Mouse (Mus musculus) ES-Bruce4 (cell line): Measurements from ENCODE around the gene Rtf1. TPM values are rescaled to one million over a fixed set of nuclear protein-coding genes. Genes with fewer than 3 reads are reported as not detected.

Source experiments
- H3K27ac ChIP-seq: 2 replicates; pipeline ENCODE4 v1.5.1; 2012; ENCODE audit warnings: low read length, inconsistent platforms; ENCODE audit not compliant: insufficient read depth
- H3K27me3 ChIP-seq: 2 replicates; pipeline ENCODE4 v1.6.1; 2012; ENCODE audit warnings: mild to moderate bottlenecking, low read length, inconsistent platforms; ENCODE audit not compliant: control insufficient read depth, poor library complexity, insufficient read depth, severe bottlenecking
- H3K36me3 ChIP-seq: 2 replicates; pipeline ENCODE4 v1.6.1; 2012; ENCODE audit warnings: inconsistent platforms, mild to moderate bottlenecking, low read length, moderate library complexity; ENCODE audit not compliant: control insufficient read depth, poor library complexity, insufficient read depth, severe bottlenecking
- H3K4me1 ChIP-seq: one replicate; pipeline ENCODE4 v1.8.1; 2011; ENCODE audit warnings: low read length; ENCODE audit not compliant: control insufficient read depth, insufficient read depth
- H3K4me3 ChIP-seq: 2 replicates; pipeline ENCODE4 v1.5.1; 2011; ENCODE audit warnings: low read depth, mild to moderate bottlenecking, low read length
- H3K9ac ChIP-seq: 2 replicates; pipeline ENCODE4 v1.6.1; 2012; ENCODE audit warnings: low read depth, mild to moderate bottlenecking, inconsistent platforms; ENCODE audit not compliant: poor library complexity, severe bottlenecking
- H3K9me3 ChIP-seq: replicated peaks from 2 replicates; pipeline ENCODE4 v1.6.1; 2012; ENCODE audit warnings: mild to moderate bottlenecking, low read length, inconsistent platforms; ENCODE audit not compliant: control insufficient read depth, poor library complexity, insufficient read depth, severe bottlenecking
- CTCF ChIP-seq: IDR thresholded peaks from one replicate; pipeline ENCODE4 v1.8.1; 2011; ENCODE audit warnings: low read depth, low read length
- EP300 ChIP-seq: IDR thresholded peaks from 2 replicates; pipeline ENCODE4 v1.6.1; 2011; ENCODE audit warnings: low read depth, low read length; ENCODE audit not compliant: insufficient read depth
- POLR2A ChIP-seq: IDR thresholded peaks from one replicate; pipeline ENCODE4 v1.8.1; 2011; ENCODE audit warnings: low read length; ENCODE audit not compliant: insufficient read depth
- polyA plus RNA-seq: library from polyadenylated mRNA; stranded (reverse); fragments of >200 nt; gene quantifications from 2 replicates; pipeline ENCODE4 v1.2.4, GENCODE M21; 2011; ENCODE audit warnings: low read depth; ENCODE audit not compliant: missing spikeins, insufficient read depth, insufficient read length

The Rtf1 gene
- polyA plus RNA-seq, 1 experiment = 47.3 TPM

DNA sequence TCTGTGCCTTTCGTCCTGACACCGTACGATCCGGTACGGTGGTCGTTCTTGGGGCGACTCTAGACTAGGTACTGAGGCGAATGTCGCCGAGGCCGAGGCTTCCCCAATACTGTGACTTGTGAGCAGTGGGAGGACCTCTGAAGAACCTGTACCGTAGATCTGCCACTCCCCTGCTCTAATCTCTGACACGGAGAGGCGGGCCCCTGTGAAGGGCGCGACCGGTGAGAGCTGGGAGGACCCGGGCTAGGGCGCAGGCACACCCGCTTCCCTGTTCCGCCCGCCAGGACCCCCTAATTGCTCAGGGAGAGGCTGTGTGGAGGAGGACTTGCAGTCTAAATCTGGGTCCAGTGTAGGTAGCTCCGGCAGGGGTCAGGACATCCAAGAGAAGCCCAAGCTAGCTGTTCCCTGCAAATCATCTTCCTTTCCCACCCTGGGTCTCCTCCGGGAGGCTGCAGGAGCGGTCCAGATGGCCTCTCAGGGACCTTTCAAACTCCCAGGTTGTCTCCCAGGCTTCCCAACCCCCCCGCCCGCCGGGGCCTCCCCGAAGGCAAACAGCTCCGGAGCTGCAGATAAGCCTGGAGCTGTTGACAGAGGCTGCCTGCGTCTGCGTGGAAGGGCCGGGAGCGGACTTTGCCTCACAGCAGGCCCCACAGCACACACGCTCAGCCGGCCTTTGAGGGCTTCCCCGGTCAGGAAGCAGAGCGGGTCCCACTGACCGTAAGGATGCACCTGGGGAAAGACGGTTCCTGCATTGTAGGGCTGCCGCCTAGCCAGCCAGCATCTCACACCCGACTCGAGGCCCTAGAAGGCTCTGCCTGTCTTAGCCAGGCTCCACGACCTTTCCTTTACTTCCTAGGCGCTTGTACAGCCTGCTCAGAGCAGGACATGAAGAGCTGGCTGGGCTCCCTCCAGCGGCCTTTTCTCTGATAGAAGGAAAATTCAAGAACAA, 69.6 kb downstream of the Rtf1 start:
- H3K27ac ChIP-seq = no peak overlapping the region
- peaks cover 3% of the 10 kb centered on the region for H3K4me1 ChIP-seq
- H3K9me3 ChIP-seq = no peaks in the 10 kb centered on the region
- peaks cover 7% of the 10 kb centered on the region; the same call in 1 of the 2 replicates for H3K27me3 ChIP-seq
- no peak overlapping the region for H3K9ac ChIP-seq
- no peaks in the 10 kb centered on the region for H3K36me3 ChIP-seq
- TF ChIP-seq CTCF (no peak), POLR2A (no peak), EP300 (no peak)
- peak overlapping the region; percentile 13 for H3K4me3 ChIP-seq

DNA sequence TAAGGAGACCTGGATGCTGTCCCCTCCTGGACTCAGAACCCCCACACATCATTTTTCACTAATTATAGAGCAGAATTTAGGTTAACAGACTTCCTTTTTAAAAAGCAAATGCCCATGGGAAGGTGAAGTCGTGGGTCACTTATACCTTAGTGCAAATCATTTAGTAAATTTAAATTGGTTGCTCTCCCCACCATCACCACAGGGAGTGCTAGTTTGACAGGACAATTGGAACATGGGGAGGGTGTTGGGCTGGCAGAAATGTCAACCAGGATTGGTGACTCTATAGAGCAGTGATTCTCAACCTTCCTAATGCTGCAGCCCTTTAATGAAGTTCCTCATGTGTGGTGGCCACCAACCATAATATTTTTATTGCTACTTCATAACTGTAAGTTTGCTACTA, 70.4 kb downstream of the Rtf1 start:
- H3K27ac ChIP-seq = no peak overlapping the region
- no peak overlapping the region for H3K4me3 ChIP-seq
- no peaks in the 10 kb centered on the region for H3K36me3 ChIP-seq
- H3K9ac ChIP-seq = no peak overlapping the region
- H3K27me3 ChIP-seq = peaks cover 7% of the 10 kb centered on the region; the same call in 1 of the 2 replicates
- no peaks in the 10 kb centered on the region for H3K9me3 ChIP-seq
- peaks cover 3% of the 10 kb centered on the region for H3K4me1 ChIP-seq
- TF ChIP-seq POLR2A = no peak
- TF ChIP-seq CTCF = no peak
- TF ChIP-seq EP300 = no peak

DNA sequence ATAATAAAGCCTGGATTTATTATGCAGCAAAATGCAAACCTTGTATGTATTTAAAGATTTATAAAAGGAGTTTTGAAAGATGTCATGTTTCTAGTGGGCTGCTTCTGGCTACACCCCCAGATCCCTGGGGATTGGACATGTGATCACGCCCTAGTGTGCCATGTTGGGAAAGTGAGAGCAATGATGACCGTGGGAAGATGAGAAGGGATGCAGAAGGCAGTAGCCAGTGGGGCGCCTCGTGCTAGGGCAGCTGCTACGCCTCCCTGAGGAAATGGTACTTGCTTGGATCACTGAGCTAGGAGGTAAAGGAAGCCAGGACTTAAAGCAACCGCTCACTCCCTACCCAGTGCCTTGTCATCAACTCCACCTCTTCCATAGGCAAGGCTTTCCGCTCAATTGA, 72.7 kb downstream of the Rtf1 start:
- no peak for TF ChIP-seq POLR2A
- no peak for TF ChIP-seq EP300
- TF ChIP-seq CTCF = no peak

DNA sequence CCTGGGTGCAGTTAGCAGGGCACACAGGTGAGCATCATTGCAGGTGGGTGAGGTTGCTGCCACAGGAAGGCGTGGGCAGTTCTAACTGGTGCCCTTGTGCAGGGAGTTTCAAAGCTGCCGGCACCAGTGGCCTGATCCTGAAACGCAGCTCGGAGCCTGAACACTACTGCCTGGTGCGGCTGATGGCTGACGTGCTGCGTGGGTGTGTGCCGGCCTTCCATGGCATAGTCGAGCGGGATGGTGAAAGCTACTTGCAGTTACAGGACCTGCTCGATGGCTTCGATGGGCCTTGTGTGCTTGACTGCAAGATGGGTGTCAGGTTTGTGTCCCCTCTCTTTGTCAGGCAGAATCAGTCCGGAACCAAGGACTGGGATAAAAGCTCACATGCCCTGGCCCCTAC, 74.4 kb downstream of the Rtf1 start:
- no peaks in the 10 kb centered on the region for H3K27me3 ChIP-seq
- no peak overlapping the region for H3K27ac ChIP-seq
- TF ChIP-seq CTCF (no peak), POLR2A (no peak), EP300 (no peak)
- no peaks in the 10 kb centered on the region for H3K4me1 ChIP-seq
- H3K9ac ChIP-seq = no peak overlapping the region
- no peaks in the 10 kb centered on the region for H3K9me3 ChIP-seq
- H3K4me3 ChIP-seq = no peak overlapping the region
- no peaks in the 10 kb centered on the region for H3K36me3 ChIP-seq

More for the DNA sequence above, 72.7 kb downstream of the Rtf1 start:
- Histone ChIP-seq H3K9me3 (no peaks in the 10 kb centered on the region), H3K27ac (no peak overlapping the region), H3K27me3 (peaks cover 7% of the 10 kb centered on the region; the same call in 1 of the 2 replicates), H3K4me1 (no peaks in the 10 kb centered on the region), H3K36me3 (no peaks in the 10 kb centered on the region), H3K4me3 (no peak overlapping the region), H3K9ac (no peak overlapping the region)

DNA sequence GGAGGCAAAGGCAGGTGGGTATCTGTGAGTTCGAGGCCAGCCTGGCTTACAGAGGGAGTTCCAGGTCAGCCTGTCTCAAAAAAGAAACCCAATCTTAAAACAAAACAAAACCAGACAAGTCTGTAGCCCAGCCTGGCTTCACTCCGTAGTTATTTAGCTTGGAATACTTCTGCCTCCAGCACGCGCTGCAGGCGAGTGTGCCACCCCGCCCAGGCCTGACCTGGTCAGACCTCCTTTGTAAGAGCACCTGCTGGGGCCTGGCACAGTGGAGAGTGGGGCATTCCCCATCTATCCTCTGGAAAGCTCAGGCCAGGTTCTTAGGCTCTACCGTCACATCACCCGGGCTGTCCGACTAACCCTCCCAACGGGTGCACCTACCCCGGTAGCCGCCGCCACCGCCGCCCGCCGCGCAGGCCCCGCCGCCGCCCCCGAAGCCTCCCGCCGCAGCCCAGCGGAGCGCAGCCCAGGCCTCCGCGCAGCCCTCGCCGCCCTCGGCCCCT, 82.8 kb downstream of the Rtf1 start:
- Histone ChIP-seq H3K9ac (peak overlapping the region; percentile 84), H3K9me3 (no peaks in the 10 kb centered on the region), H3K27me3 (peaks cover 13% of the 10 kb centered on the region), H3K4me1 (no peaks in the 10 kb centered on the region), H3K36me3 (no peaks in the 10 kb centered on the region), H3K27ac (no peak overlapping the region), H3K4me3 (peak overlapping the region; percentile 79)
- TF ChIP-seq CTCF (no peak), EP300 (no peak), POLR2A (no peak)
